Mouse (Mus musculus) heart, embryonic 11.5 days (tissue): ENCODE data around the gene Sufu. TPM values are rescaled to one million over a fixed set of nuclear protein-coding genes. Genes with fewer than 3 reads are reported as not detected.

Experiments used
- ATAC-seq: fragments of 200-750 bp; cut with Nextera tagmentation; replicated peaks from 2 replicates; pipeline ENCODE4 v1.8.0; 2017; ENCODE audit warnings: moderate library complexity; ENCODE audit not compliant: insufficient number of reproducible peaks, low FRiP score, low TSS enrichment
- H3K27ac ChIP-seq: fragments of 300-500 bp; sonication (generic); 2 replicates; pipeline ENCODE4 v1.5.1; 2014; ENCODE audit warnings: mild to moderate bottlenecking, low read depth, low read length
- H3K27me3 ChIP-seq: fragments of 300-500 bp; sonication (generic); 2 replicates; pipeline ENCODE4 v1.6.1; 2014; ENCODE audit warnings: mild to moderate bottlenecking, low read length, mixed read lengths; ENCODE audit not compliant: control insufficient read depth, insufficient read depth
- H3K36me3 ChIP-seq: fragments of 300-500 bp; sonication (generic); 2 replicates; pipeline ENCODE4 v1.6.1; 2014; ENCODE audit warnings: mild to moderate bottlenecking, low read length, moderate library complexity, mixed read lengths; ENCODE audit not compliant: control insufficient read depth, insufficient read depth
- H3K4me1 ChIP-seq: fragments of 300-500 bp; sonication (generic); 2 replicates; pipeline ENCODE4 v1.6.1; 2014; ENCODE audit warnings: low read length; ENCODE audit not compliant: control insufficient read depth, insufficient read depth
- H3K4me2 ChIP-seq: fragments of 300-500 bp; sonication (generic); 2 replicates; pipeline ENCODE4 v1.6.1; 2014; ENCODE audit warnings: mild to moderate bottlenecking, moderate library complexity
- H3K4me3 ChIP-seq: fragments of 300-500 bp; sonication (generic); 2 replicates; pipeline ENCODE4 v1.5.1; 2014; ENCODE audit warnings: low read depth, low read length
- H3K9ac ChIP-seq: fragments of 300-500 bp; sonication (generic); 2 replicates; pipeline ENCODE4 v1.6.1; 2014; ENCODE audit warnings: mild to moderate bottlenecking, low read depth, low read length, moderate library complexity
- H3K9me3 ChIP-seq: fragments of 300-500 bp; sonication (generic); replicated peaks from 2 replicates; pipeline ENCODE4 v1.6.1; 2016; ENCODE audit warnings: low read length; ENCODE audit not compliant: control insufficient read depth
- WGBS: fragments of 180-500 bp; shearing (Covaris S2); extraction: QIAGEN DNeasy Blood & Tissue Kit; methylation state at CpG from one replicate; pipeline ENCODE4 v1.1.7; 2014; ENCODE audit not compliant: insufficient replicate concordance; 5-methylcytosine and 5-hydroxymethylcytosine counted together
- polyA plus RNA-seq: library from polyadenylated mRNA; unstranded; fragments of >200 nt; fragmentation: Nextera tagmentation; extraction: Ambion mirVana; gene quantifications from 2 replicates; pipeline ENCODE4 v1.2.1, GENCODE M21; 2014

Sufu gene
- polyA plus RNA-seq, 1 experiment from 2014 or later, result 21.5 TPM

- Histone ChIP-seq H3K4me3 (no peak overlapping the region), H3K4me1 (peaks cover 94% of the 10 kb centered on the region), H3K9ac (no peak overlapping the region), H3K27me3 (no peaks in the 10 kb centered on the region), H3K4me2 (no peak overlapping the region), H3K27ac (no peak overlapping the region), H3K9me3 (no peaks in the 10 kb centered on the region), H3K36me3 (peaks cover 5% of the 10 kb centered on the region; the same call in 1 of the 2 replicates)
- 36% methylated on average over 3 of the region's 3 CpGs for WGBS
- no peak for ATAC-seq
Measured at GRCm38 (mm10) chr19:46481352-46481751, 84.7 kb downstream of the Sufu start.

- peaks cover 5% of the 10 kb centered on the region; the same call in 1 of the 2 replicates for H3K36me3 ChIP-seq
- H3K4me1 ChIP-seq, result peaks cover 98% of the 10 kb centered on the region
- ATAC-seq, result no peak
- no peak overlapping the region for H3K9ac ChIP-seq
- no peaks in the 10 kb centered on the region for H3K27me3 ChIP-seq
- no peak overlapping the region for H3K4me3 ChIP-seq
- no peaks in the 10 kb centered on the region for H3K9me3 ChIP-seq
- WGBS, result 19% methylated on average over 4 of the region's 4 CpGs
- H3K27ac ChIP-seq, result no peak overlapping the region
- no peak overlapping the region for H3K4me2 ChIP-seq
Measured at GRCm38 (mm10) chr19:46481756-46482155, 85.1 kb downstream of the Sufu start.

DNA sequence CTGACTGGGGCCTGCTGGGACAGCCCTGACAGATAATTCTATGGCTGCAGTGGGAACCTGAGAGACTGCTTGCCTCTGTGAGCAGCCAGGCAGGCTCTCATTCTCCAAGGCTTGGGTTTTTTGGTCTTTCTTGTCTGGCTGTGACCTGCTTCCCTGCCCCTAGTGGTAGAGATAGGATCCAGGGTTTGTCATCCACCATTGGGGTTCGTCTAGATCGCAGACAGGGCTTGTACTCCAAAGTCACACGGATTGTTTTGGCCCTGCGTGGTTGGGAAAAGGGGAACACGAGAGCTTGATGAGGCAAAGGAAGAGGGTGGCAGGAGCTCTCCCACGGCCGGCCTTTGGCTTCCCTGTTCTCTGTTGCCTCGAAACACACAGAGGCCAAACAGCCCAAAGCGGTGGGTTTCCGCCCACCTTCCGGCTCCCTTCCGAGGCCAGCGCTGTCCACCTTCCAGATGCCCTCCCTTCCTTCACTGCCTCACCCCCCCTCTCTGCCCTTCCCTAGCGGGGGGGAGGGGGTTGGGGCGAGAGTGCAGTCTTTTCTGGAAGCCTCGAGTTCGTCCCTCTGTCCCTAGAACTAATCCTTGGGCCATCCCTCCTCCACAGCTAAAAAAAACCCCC is 86.3 kb downstream of the Sufu start:
- Histone ChIP-seq H3K27ac (no peak overlapping the region), H3K27me3 (no peaks in the 10 kb centered on the region), H3K9me3 (no peaks in the 10 kb centered on the region), H3K4me2 (no peak overlapping the region), H3K4me1 (peaks cover 99% of the 10 kb centered on the region), H3K9ac (peak overlapping the region; percentile 39; the same call in 1 of the 2 replicates), H3K4me3 (no peak overlapping the region), H3K36me3 (peaks cover 5% of the 10 kb centered on the region; the same call in 1 of the 2 replicates)
- no peak for ATAC-seq
- 42% methylated on average over 17 of the region's 17 CpGs for whole genome bisulfite sequencing

GRCm38 (mm10) chr19:46483701-46484328 is 87.1 kb downstream of the Sufu start:
- Histone ChIP-seq H3K4me3 (no peak overlapping the region), H3K9ac (peak overlapping the region; percentile 59), H3K36me3 (peaks cover 5% of the 10 kb centered on the region; the same call in 1 of the 2 replicates), H3K4me2 (no peak overlapping the region), H3K9me3 (no peaks in the 10 kb centered on the region), H3K4me1 (peaks cover 93% of the 10 kb centered on the region), H3K27ac (peak overlapping the region; percentile 60), H3K27me3 (no peaks in the 10 kb centered on the region)
- no peak for ATAC-seq
- 75% methylated on average over 15 of the region's 15 CpGs for WGBS

DNA sequence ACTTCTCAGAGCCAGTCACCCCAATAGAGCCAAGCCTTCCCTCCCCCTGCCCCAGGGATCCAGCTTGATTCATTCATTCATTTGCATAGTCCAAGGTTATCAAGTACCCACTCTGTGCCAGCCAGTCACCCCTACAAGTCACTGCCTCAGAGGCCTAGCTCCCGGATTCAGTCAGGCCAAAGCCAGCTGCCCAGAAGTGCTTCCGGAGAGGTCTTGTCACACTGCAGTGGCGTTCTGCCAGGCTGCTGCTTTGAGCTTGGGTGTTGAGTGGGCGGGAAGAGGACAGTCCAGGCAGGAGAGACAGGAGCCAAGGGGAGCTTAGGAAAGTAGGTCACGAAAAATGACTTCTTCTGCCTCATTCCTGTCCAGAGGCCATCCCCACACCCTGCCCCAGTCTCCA is 87.8 kb downstream of the Sufu start:
- Histone ChIP-seq H3K27me3 (no peaks in the 10 kb centered on the region), H3K36me3 (peaks cover 5% of the 10 kb centered on the region; the same call in 1 of the 2 replicates)
- ATAC-seq, result no peak

GRCm38 (mm10) chr19:46485847-46486246 is 89.2 kb downstream of the Sufu start:
- Histone ChIP-seq H3K9me3 (no peaks in the 10 kb centered on the region), H3K9ac (peak overlapping the region; percentile 58), H3K27me3 (no peaks in the 10 kb centered on the region), H3K27ac (peak overlapping the region; percentile 60), H3K4me3 (no peak overlapping the region), H3K36me3 (peaks cover 5% of the 10 kb centered on the region; the same call in 1 of the 2 replicates), H3K4me2 (peak overlapping the region; percentile 17; the same call in 1 of the 2 replicates), H3K4me1 (peaks cover 84% of the 10 kb centered on the region)
- no peak for ATAC-seq
- 62% methylated on average over 9 of the region's 9 CpGs for WGBS

More for the DNA sequence above, 87.8 kb downstream of the Sufu start:
- no peak overlapping the region for H3K4me2 ChIP-seq
- WGBS, result 43% methylated on average over 5 of the region's 5 CpGs
- H3K9me3 ChIP-seq, result no peaks in the 10 kb centered on the region
- H3K27ac ChIP-seq, result peak overlapping the region; percentile 60
- peaks cover 89% of the 10 kb centered on the region for H3K4me1 ChIP-seq
- peak overlapping the region; percentile 59 for H3K9ac ChIP-seq
- H3K4me3 ChIP-seq, result no peak overlapping the region

- Histone ChIP-seq H3K4me3 (no peak overlapping the region), H3K9me3 (no peaks in the 10 kb centered on the region), H3K4me1 (peaks cover 76% of the 10 kb centered on the region), H3K27ac (peak overlapping the region; percentile 30), H3K36me3 (peaks cover 5% of the 10 kb centered on the region; the same call in 1 of the 2 replicates), H3K27me3 (no peaks in the 10 kb centered on the region), H3K4me2 (no peak overlapping the region), H3K9ac (no peak overlapping the region)
- no peak for ATAC-seq
- WGBS, result 40% methylated on average over 2 of the region's 2 CpGs
Measured at GRCm38 (mm10) chr19:46486709-46487108, 90.0 kb downstream of the Sufu start.

DNA sequence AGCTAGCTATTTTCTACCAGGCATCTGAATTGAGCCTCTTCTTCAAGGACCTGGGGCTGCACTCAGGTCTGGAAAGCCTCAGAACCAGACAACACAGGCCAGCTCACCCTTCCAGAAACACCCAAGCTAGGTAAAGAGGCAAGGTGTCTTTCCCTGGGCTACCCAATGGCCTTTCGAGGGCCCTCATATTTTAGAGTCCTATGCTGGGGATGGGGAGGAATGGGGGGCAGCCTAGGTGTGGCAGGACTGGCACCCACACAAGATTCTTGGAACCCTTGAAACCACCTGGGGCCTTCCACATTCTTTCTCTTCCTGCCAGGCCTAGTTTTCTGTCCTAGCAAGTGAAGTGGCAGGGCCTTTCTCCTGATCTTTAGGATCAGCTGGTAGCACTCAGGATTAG is 92.8 kb downstream of the Sufu start:
- H3K4me2 ChIP-seq, result no peak overlapping the region
- no peak overlapping the region for H3K4me3 ChIP-seq
- no peak for ATAC-seq
- no peak overlapping the region for H3K9ac ChIP-seq
- no peaks in the 10 kb centered on the region for H3K9me3 ChIP-seq
- H3K4me1 ChIP-seq, result peaks cover 49% of the 10 kb centered on the region
- 94% methylated on average over 1 of the region's 1 CpGs for WGBS
- peaks cover 5% of the 10 kb centered on the region; the same call in 1 of the 2 replicates for H3K36me3 ChIP-seq
- no peak overlapping the region for H3K27ac ChIP-seq
- H3K27me3 ChIP-seq, result no peaks in the 10 kb centered on the region
